Mouse (Mus musculus) midbrain, embryonic 12.5 days (tissue): ENCODE results near the gene Lars2. TPM values are rescaled to one million over a fixed set of nuclear protein-coding genes. Genes with fewer than 3 reads are reported as not detected.
A peak's percentile ranks its signal among the peaks of the same experiment; 100 is the strongest.

ENCODE experiments used
- ATAC-seq: fragments of 200-750 bp; cut with Nextera tagmentation; 2 replicates; pipeline ENCODE4 v1.8.0; 2017; ENCODE audit warnings: low read depth, moderate TSS enrichment, moderate library complexity; ENCODE audit not compliant: low FRiP score
- H3K27ac ChIP-seq: fragments of 300-500 bp; sonication (generic); replicated peaks from 2 replicates; pipeline ENCODE4 v1.5.1; 2016; ENCODE audit warnings: mild to moderate bottlenecking
- H3K27me3 ChIP-seq: fragments of 300-500 bp; sonication (generic); 2 replicates; pipeline ENCODE4 v1.6.1; 2016; ENCODE audit warnings: mild to moderate bottlenecking
- H3K36me3 ChIP-seq: fragments of 300-500 bp; sonication (generic); 2 replicates; pipeline ENCODE4 v1.6.1; 2016
- H3K4me1 ChIP-seq: fragments of 300-500 bp; sonication (generic); 2 replicates; pipeline ENCODE4 v1.6.1; 2016
- H3K4me2 ChIP-seq: fragments of 300-500 bp; sonication (generic); replicated peaks from 2 replicates; pipeline ENCODE4 v1.6.1; 2016; ENCODE audit warnings: mild to moderate bottlenecking, moderate library complexity
- H3K4me3 ChIP-seq: fragments of 300-500 bp; sonication (generic); 2 replicates; pipeline ENCODE4 v1.5.1; 2016; ENCODE audit warnings: mild to moderate bottlenecking
- H3K9ac ChIP-seq: fragments of 300-500 bp; sonication (generic); replicated peaks from 2 replicates; pipeline ENCODE4 v1.6.1; 2016; ENCODE audit warnings: mild to moderate bottlenecking, moderate library complexity
- H3K9me3 ChIP-seq: fragments of 300-500 bp; sonication (generic); 2 replicates; pipeline ENCODE4 v1.6.1; 2016; ENCODE audit warnings: mild to moderate bottlenecking
- WGBS: fragments of 180-500 bp; shearing (Covaris S2); methylation state at CpG from one replicate; pipeline ENCODE4 v1.1.7; 2016; 5-methylcytosine and 5-hydroxymethylcytosine counted together
- polyA plus RNA-seq: library from polyadenylated mRNA; unstranded; fragments of >200 nt; fragmentation: Nextera tagmentation; extraction: Ambion mirVana; gene quantifications from 2 replicates; pipeline ENCODE4 v1.2.1, GENCODE M21; 2016

The Lars2 gene
- polyA plus RNA-seq, 1 experiment from 2014 or later: 1,003 TPM

DNA sequence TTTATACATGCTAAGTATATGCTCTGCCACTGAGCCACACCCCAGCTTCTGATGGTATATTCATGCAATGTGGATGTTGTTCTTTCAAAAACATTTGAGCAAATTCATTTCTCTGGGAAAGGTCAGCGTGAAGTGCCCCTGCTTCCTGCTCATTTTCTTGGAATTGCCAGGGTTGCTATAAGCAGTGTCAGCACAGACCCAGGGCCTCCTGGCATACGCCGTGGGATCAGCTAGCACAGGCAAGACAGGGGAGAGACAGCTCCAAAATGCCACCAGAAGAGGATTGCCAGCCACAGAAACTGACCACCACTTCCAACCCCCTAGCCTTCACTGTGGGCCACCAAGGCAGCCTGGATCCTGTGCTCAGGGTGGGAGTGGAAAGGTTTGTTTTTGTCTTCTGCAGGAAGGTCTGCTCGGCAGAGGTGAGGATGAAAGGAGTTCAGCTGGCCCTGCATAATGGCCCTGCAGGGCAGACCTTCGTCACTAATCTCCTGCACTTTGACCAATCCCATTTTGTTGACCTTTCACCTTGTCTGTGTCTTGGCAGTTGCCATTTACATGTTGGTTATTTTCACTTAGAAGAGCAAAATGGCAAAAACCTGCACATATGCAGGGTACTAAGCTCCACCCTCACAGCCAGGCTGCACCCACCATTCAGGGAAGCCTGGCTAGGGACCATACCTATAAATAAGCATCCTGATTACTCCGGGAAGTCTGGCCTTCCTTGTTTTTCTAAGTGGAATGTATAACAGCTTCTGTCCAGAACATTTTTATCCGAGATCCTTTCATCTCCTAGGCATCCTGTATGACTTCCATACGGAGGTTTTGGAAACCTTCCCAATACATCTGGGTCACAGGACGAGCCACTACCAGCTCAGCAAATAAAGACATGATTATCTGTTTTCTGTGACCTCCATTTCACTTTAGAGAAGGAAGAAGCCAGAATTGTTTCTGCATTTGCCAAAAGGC, 90.2 kb downstream of the Lars2 start:
- no peaks in the 10 kb centered on the region; the same call in 1 of the 2 replicates for H3K9me3 ChIP-seq
- peaks cover 23% of the 10 kb centered on the region for H3K36me3 ChIP-seq
- H3K27ac ChIP-seq: no peak overlapping the region
- H3K4me2 ChIP-seq: no peak overlapping the region
- no peak overlapping the region for H3K4me3 ChIP-seq
- H3K27me3 ChIP-seq: no peaks in the 10 kb centered on the region
- WGBS: 59% methylated on average over 9 of the region's 9 CpGs
- no peaks in the 10 kb centered on the region for H3K4me1 ChIP-seq
- H3K9ac ChIP-seq: no peak overlapping the region
- ATAC-seq: no peak

DNA sequence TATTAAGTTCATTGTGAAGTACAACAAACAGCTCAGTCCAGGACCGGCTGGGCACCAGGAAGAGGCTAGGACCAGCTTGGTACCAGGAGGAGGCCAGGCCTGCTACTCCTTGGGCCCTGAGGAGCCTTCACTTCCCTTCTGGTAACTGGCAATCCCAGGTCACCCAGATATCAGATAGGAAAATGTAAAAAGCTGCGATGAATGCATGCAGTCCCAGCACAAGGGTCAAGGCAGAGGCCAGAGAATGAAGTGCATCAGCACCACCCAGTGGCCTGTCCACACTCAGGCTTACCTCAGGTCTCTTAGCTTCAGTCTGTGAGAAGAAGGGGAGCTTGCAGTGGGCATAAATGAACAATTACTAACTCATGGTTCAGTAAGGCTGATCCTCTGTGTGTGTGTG, 90.9 kb downstream of the Lars2 start:
- no peak overlapping the region for H3K27ac ChIP-seq
- WGBS: 54% methylated on average over 2 of the region's 2 CpGs
- no peaks in the 10 kb centered on the region; the same call in 1 of the 2 replicates for H3K9me3 ChIP-seq
- no peaks in the 10 kb centered on the region for H3K27me3 ChIP-seq
- no peak overlapping the region for H3K4me3 ChIP-seq
- no peak overlapping the region for H3K4me2 ChIP-seq
- no peak overlapping the region for H3K9ac ChIP-seq
- ATAC-seq: no peak
- H3K4me1 ChIP-seq: no peaks in the 10 kb centered on the region
- peaks cover 23% of the 10 kb centered on the region for H3K36me3 ChIP-seq

DNA sequence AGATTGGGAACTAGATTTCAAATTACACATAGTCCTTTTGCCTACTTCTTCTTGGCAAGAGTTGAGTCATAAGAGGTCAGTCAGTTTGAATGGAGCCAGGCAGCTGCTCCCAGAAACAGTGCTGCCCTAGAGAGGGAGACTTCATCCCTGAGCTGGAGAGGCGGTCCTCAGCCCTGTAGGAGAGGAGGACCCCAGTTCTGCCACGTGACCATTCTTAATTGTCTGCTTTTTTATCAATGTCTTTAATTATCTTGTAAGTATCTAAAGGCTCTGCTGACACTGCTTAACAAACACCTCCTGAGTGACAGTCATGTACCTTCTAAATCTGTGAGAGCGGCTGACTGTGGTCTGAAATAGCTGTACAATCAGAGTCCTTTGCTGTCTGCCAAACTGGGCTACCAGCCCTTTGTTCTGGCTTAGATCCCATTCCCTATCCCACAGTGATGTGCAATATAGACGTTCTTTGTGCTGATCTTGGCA, 100.5 kb downstream of the Lars2 start:
- Histone ChIP-seq H3K36me3 (no peaks in the 10 kb centered on the region), H3K27ac (no peak overlapping the region), H3K9ac (no peak overlapping the region), H3K27me3 (no peaks in the 10 kb centered on the region), H3K4me3 (no peak overlapping the region), H3K9me3 (no peaks in the 10 kb centered on the region), H3K4me1 (no peaks in the 10 kb centered on the region), H3K4me2 (no peak overlapping the region)
- no peak for ATAC-seq
- WGBS: 71% methylated on average over 4 of the region's 4 CpGs

- Histone ChIP-seq H3K4me1 (no peaks in the 10 kb centered on the region), H3K27me3 (no peaks in the 10 kb centered on the region), H3K9me3 (no peaks in the 10 kb centered on the region), H3K36me3 (no peaks in the 10 kb centered on the region), H3K27ac (no peak overlapping the region), H3K9ac (no peak overlapping the region), H3K4me3 (no peak overlapping the region), H3K4me2 (no peak overlapping the region)
- ATAC-seq: no peak
- 74% methylated on average over 5 of the region's 5 CpGs for WGBS
Measured at GRCm38 (mm10) chr9:123468406-123469085, 101.8 kb downstream of the Lars2 start.

DNA sequence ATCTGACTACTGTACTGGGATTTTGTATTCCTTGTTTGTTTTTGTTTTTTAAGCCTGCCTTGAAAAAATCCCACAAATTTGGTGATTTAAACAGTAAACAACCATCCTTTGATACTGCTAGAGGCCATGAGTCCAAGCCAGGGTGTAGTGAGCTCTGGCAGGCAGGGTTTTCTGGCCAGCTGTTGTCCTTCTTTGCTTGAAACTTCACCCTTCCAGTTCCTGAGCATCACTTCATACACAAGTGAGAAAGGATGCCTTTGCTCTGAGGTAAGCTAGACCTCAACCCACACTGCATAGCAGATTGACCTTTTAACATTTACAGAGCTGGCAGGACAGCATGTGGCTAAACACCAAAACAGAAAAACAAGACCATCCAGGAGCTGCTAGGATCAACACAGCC, 102.4 kb downstream of the Lars2 start:
- Histone ChIP-seq H3K9ac (no peak overlapping the region), H3K4me3 (no peak overlapping the region), H3K36me3 (no peaks in the 10 kb centered on the region), H3K4me1 (no peaks in the 10 kb centered on the region), H3K4me2 (no peak overlapping the region), H3K27me3 (no peaks in the 10 kb centered on the region), H3K9me3 (no peaks in the 10 kb centered on the region), H3K27ac (no peak overlapping the region)
- ATAC-seq: no peak

GRCm38 (mm10) chr9:123473377-123473776, 106.7 kb downstream of the Lars2 start:
- Histone ChIP-seq H3K9me3 (no peaks in the 10 kb centered on the region), H3K4me1 (0 out of 2 replicates have a peak, but pooled peaks cover 7% of the 10 kb centered on the region), H3K27me3 (no peaks in the 10 kb centered on the region), H3K4me2 (no peak overlapping the region), H3K27ac (no peak overlapping the region), H3K36me3 (no peaks in the 10 kb centered on the region), H3K9ac (no peak overlapping the region), H3K4me3 (no peak overlapping the region)
- ATAC-seq: no peak

- no peak overlapping the region for H3K27ac ChIP-seq
- no peaks in the 10 kb centered on the region for H3K36me3 ChIP-seq
- H3K4me1 ChIP-seq: peaks cover 21% of the 10 kb centered on the region
- 76% methylated on average over 1 of the region's 1 CpGs for WGBS
- H3K9me3 ChIP-seq: no peaks in the 10 kb centered on the region
- H3K27me3 ChIP-seq: no peaks in the 10 kb centered on the region
- ATAC-seq: no peak
- no peak overlapping the region for H3K4me2 ChIP-seq
- no peak overlapping the region for H3K4me3 ChIP-seq
- no peak overlapping the region for H3K9ac ChIP-seq
Measured at GRCm38 (mm10) chr9:123475569-123475968, 108.8 kb downstream of the Lars2 start.

GRCm38 (mm10) chr9:123478031-123478585, 111.4 kb downstream of the Lars2 start:
- H3K4me3 ChIP-seq: peak overlapping the region; percentile 68
- H3K9me3 ChIP-seq: no peaks in the 10 kb centered on the region
- no peaks in the 10 kb centered on the region for H3K27me3 ChIP-seq
- 0 out of 2 replicates have a peak overlapping the region, but pooled peaks have one; percentile 4 for H3K9ac ChIP-seq
- 2% methylated on average over 24 of the region's 29 CpGs for WGBS
- peak; percentile 87 for ATAC-seq
- peaks cover 45% of the 10 kb centered on the region for H3K4me1 ChIP-seq
- H3K27ac ChIP-seq: no peak overlapping the region
- H3K36me3 ChIP-seq: peaks cover 10% of the 10 kb centered on the region; the same call in 1 of the 2 replicates
- peak overlapping the region; percentile 70 for H3K4me2 ChIP-seq

DNA sequence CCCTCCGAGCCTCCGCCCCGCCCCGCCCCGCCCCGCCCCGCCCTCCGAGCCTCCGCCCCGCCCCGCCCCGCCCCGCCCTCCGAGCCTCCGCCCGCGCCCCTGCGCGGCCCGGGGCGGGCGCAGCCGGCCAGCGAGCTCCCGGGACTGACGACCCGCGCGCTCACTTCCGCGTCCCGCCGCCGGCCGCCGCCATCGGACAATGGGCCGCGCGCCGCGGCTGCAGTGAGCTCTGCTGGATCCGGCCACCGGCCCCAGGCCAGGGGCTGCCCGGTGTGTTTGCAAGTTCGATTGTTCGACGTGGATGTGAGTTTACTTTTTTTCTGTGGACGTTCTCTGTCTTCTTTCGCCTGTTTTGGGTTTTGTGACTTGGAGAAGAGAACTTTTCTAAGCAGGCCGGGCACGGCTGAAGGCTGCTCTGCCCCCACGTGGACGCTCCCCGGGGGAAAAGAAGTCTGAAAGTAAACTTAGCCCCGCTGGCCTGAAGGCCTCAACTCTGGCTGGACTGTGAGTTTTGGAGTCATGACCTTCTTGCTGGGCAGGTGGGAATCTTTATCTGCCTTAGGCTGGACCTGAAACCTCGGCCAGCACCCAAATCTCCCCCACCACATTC, 112.0 kb downstream of the Lars2 start, which contains the start of gene Limd1:
Gene Limd1 (plus strand): TSS at position 121 of the 610 bp plus-strand sequence.
- Histone ChIP-seq H3K9me3 (no peaks in the 10 kb centered on the region), H3K4me2 (peak within 1 kb of the TSS; percentile 70), H3K36me3 (peaks cover 10% of the 10 kb centered on the region; the same call in 1 of the 2 replicates), H3K27me3 (no peaks in the 10 kb centered on the region), H3K9ac (peak within 1 kb of the TSS; percentile 71), H3K4me1 (peaks cover 48% of the 10 kb centered on the region), H3K4me3 (peak within 1 kb of the TSS; percentile 68), H3K27ac (peak within 1 kb of the TSS; percentile 75)
- under 1% methylated on average over 47 of the region's 57 CpGs for WGBS
- peak; percentile 89 for ATAC-seq

DNA sequence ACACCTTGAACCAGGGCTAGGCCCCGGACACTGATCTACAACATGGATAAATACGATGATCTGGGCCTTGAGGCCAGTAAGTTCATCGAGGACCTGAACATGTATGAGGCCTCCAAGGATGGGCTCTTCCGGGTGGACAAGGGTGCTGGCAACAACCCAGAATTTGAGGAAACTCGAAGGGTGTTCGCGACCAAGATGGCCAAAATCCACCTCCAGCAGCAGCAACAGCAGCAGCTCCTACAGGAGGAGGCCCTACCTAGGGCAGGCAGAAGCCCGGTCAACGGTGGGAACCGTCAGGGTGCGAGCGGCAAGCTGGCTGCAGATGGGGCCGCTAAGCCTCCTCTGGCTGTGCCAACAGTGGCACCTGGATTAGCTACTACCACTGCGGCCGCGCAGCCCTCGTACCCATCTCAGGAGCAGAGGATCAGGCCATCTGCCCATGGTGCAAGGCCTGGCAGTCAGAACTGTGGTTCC, 112.5 kb downstream of the Lars2 start:
- no peaks in the 10 kb centered on the region for H3K27me3 ChIP-seq
- H3K4me2 ChIP-seq: peak overlapping the region; percentile 70
- peak overlapping the region; percentile 75; the same call in 1 of the 2 replicates for H3K27ac ChIP-seq
- peak overlapping the region; percentile 68 for H3K4me3 ChIP-seq
- H3K9me3 ChIP-seq: no peaks in the 10 kb centered on the region
- peak overlapping the region; percentile 71 for H3K9ac ChIP-seq
- H3K4me1 ChIP-seq: peaks cover 48% of the 10 kb centered on the region
- WGBS: 24% methylated on average over 17 of the region's 17 CpGs
- ATAC-seq: peak; percentile 12; the same call in 1 of the 2 replicates
- H3K36me3 ChIP-seq: peaks cover 11% of the 10 kb centered on the region; the same call in 1 of the 2 replicates

- Histone ChIP-seq H3K4me2 (peak overlapping the region; percentile 70), H3K27me3 (no peaks in the 10 kb centered on the region), H3K9me3 (no peaks in the 10 kb centered on the region), H3K27ac (no peak overlapping the region), H3K36me3 (peaks cover 13% of the 10 kb centered on the region; the same call in 1 of the 2 replicates), H3K4me3 (peak overlapping the region; percentile 68), H3K4me1 (peaks cover 48% of the 10 kb centered on the region), H3K9ac (peak overlapping the region; percentile 71)
- no peak for ATAC-seq
- 91% methylated on average over 8 of the region's 8 CpGs for WGBS
Measured at GRCm38 (mm10) chr9:123479876-123480252, 113.1 kb downstream of the Lars2 start.
